Mouse (Mus musculus) C2C12 (cell line): ENCODE results near the gene Fgf15.

ENCODE experiments used
- CTCF ChIP-seq: IDR thresholded peaks from one replicate; pipeline ENCODE4 v1.5.1; 2011; ENCODE audit not compliant: control insufficient read depth, insufficient read depth, insufficient read length
- FOSL1 ChIP-seq: IDR thresholded peaks from one replicate; pipeline ENCODE4 v1.8.0; 2011; ENCODE audit warnings: mild to moderate bottlenecking, low read length; ENCODE audit not compliant: poor library complexity, insufficient read depth, severe bottlenecking
- MAX ChIP-seq: IDR thresholded peaks from one replicate; pipeline ENCODE4 v1.6.1; 2011; ENCODE audit warnings: mild to moderate bottlenecking, control low read depth
- USF1 ChIP-seq: IDR thresholded peaks from one replicate; pipeline ENCODE4 v1.6.1; 2011; ENCODE audit warnings: low read depth, mild to moderate bottlenecking, control low read depth, moderate library complexity

DNA sequence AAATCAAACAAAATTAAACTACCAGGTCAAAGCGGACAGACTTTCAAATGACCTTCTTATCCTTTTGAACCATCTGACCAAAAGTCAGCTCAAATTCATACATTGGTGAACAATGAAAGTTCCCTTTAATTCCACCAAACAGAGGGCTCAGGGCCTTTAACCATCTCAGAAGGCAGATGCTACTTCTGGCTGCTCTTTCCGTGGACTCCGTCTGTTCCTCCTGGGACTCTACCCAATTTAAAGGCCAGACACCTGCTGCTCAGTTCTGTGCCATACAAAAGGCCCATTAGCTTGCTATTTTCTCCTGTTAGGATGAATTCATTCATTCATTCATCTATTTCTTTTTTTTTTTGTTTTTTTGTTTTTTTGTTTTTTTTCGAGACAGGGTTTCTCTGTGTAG is 16.6 kb downstream of the Fgf15 start:
- TF ChIP-seq MAX (no peak), CTCF (no peak), FOSL1 (no peak), USF1 (no peak)
